Mouse (Mus musculus): ENCODE results near the gene 2210016L21Rik. TPM values are rescaled to one million over a fixed set of nuclear protein-coding genes. Genes with fewer than 3 reads are reported as not detected.
"Not testable (repeated sequence)": the region's sequence is repeated elsewhere in the genome, so short reads cannot be mapped to it uniquely, and the experiment has no call there.

Gene 2210016L21Rik
- total and polyA plus RNA-seq, 3 experiments, result 16.2 to 46.1 TPM; not detected in 1

GRCm38 (mm10) chr5:114916777-114917176 lies 25.2 kb upstream of the 2210016L21Rik start:
- Histone ChIP-seq H3K27me3 (ENCODE audit: control insufficient read depth in 1 of 2, insufficient read depth in 2 of 2, low read length in 2 of 2) (no peaks in the 10 kb centered on the region), H3K36me3 (ENCODE audit: control insufficient read depth in 1 of 2, insufficient read depth in 2 of 2, low read length in 2 of 2) (no peaks in the 10 kb centered on the region), H3K27ac (ENCODE audit: control insufficient read depth, low read depth, low read length) (no peak overlapping the region), H3K79me2 (ENCODE audit: control insufficient read depth, insufficient read depth, low read length, poor library complexity) (no peaks in the 10 kb centered on the region; the same call in 1 of the 2 replicates), H3K4me3 (ENCODE audit: control insufficient read depth in 1 of 2, insufficient read depth in 1 of 2, low read depth in 2 of 2, low read length in 2 of 2) (no peak overlapping the region), H3K4me1 (ENCODE audit: control insufficient read depth in 1 of 2, insufficient read depth in 2 of 2, low read length in 2 of 2) (peaks cover 0 to 17% of the 10 kb centered on the region in 2 experiments; a peak in 1 of 4 replicates), H3K9me3 (replicated peaks; ENCODE audit: insufficient read depth, low read length) (no peaks in the 10 kb centered on the region), H3K9ac (ENCODE audit: control insufficient read depth, low read depth, low read length, poor library complexity, severe bottlenecking) (no peak overlapping the region)
- no peak for DNase-seq (ENCODE audit: low read depth, low spot score)
- TF ChIP-seq TCF12 (IDR thresholded peaks at IDR 0.05; ENCODE audit: low read depth, low read length) (no peak), RAD21 (IDR thresholded peaks at IDR 0.05; ENCODE audit: low read depth, low read length) (no peak), ZNF384 (IDR thresholded peaks at IDR 0.05; ENCODE audit: low read depth, low read length) (no peak), E2F4 (IDR thresholded peaks at IDR 0.05; ENCODE audit: borderline replicate concordance, low read depth, low read length) (no peak), TBP (IDR thresholded peaks at IDR 0.05; ENCODE audit: low read depth, low read length) (no peak), JUND (IDR thresholded peaks at IDR 0.05; ENCODE audit: low read depth, low read length) (no peak), ZMIZ1 (IDR thresholded peaks at IDR 0.05; ENCODE audit: low read depth, low read length) (no peak), TAL1 (IDR thresholded peaks at IDR 0.05; ENCODE audit: low read length) (no peak), POLR2AphosphoS5 (IDR thresholded peaks at IDR 0.05; ENCODE audit: borderline replicate concordance, low read depth, low read length) (no peak), ELF1 (IDR thresholded peaks at IDR 0.05; ENCODE audit: low read depth, low read length) (no peak), ZC3H11A (IDR thresholded peaks at IDR 0.05; ENCODE audit: low read depth, low read length) (no peak), MYC (IDR thresholded peaks at IDR 0.05; ENCODE audit: low read depth, low read length) (no peak), CHD2 (IDR thresholded peaks at IDR 0.05; ENCODE audit: low read length) (no peak), NELFE (IDR thresholded peaks at IDR 0.05; ENCODE audit: low read depth, low read length) (no peak), SMC3 (IDR thresholded peaks at IDR 0.05; ENCODE audit: low read depth, low read length) (no peak)

GRCm38 (mm10) chr5:114917357-114917756 lies 24.6 kb upstream of the 2210016L21Rik start:
- H3K27me3 ChIP-seq (ENCODE audit: control insufficient read depth in 1 of 2, insufficient read depth in 2 of 2, low read length in 2 of 2); H3K9me3 ChIP-seq (replicated peaks; ENCODE audit: insufficient read depth, low read length); H3K36me3 ChIP-seq (ENCODE audit: control insufficient read depth in 1 of 2, insufficient read depth in 2 of 2, low read length in 2 of 2); H3K9ac ChIP-seq (ENCODE audit: control insufficient read depth, low read depth, low read length, poor library complexity, severe bottlenecking); H3K79me2 ChIP-seq (ENCODE audit: control insufficient read depth, insufficient read depth, low read length, poor library complexity); H3K4me3 ChIP-seq (ENCODE audit: control insufficient read depth in 1 of 2, insufficient read depth in 1 of 2, low read depth in 2 of 2, low read length in 2 of 2); H3K27ac ChIP-seq (ENCODE audit: control insufficient read depth, low read depth, low read length); DNase-seq (ENCODE audit: low read depth, low spot score): not testable (repeated sequence)
- H3K4me1 ChIP-seq (ENCODE audit: control insufficient read depth in 1 of 2, insufficient read depth in 2 of 2, low read length in 2 of 2), result peaks cover 0 to 17% of the 10 kb centered on the region in 2 experiments; a peak in 1 of 4 replicates

Data from MEL (cell line).